Mouse (Mus musculus) embryonic facial prominence, embryonic 14.5 days (tissue): ENCODE measurements around the gene Hoxa13. TPM values are rescaled to one million over a fixed set of nuclear protein-coding genes. Genes with fewer than 3 reads are reported as not detected.

ENCODE experiments used
- ATAC-seq: fragments of 200-750 bp; cut with Nextera tagmentation; 2 replicates; pipeline ENCODE4 v1.8.0; 2017; ENCODE audit warnings: low read depth, moderate number of reproducible peaks, moderate TSS enrichment
- DNase-seq: peaks from one replicate; pipeline ENCODE4 v3.0.0-alpha.2; 2015; ENCODE audit warnings: low spot score
- H3K27ac ChIP-seq: fragments of 300-500 bp; sonication (generic); replicated peaks from 2 replicates; pipeline ENCODE4 v1.5.1; 2014; ENCODE audit warnings: low read depth, mild to moderate bottlenecking, low read length, moderate library complexity
- H3K27me3 ChIP-seq: fragments of 300-500 bp; sonication (generic); replicated peaks from 2 replicates; pipeline ENCODE4 v1.6.1; 2014; ENCODE audit warnings: low read length; ENCODE audit not compliant: control insufficient read depth, insufficient read depth
- H3K36me3 ChIP-seq: fragments of 300-500 bp; sonication (generic); 2 replicates; pipeline ENCODE4 v1.6.1; 2014; ENCODE audit warnings: low read length, mixed read lengths; ENCODE audit not compliant: control insufficient read depth, insufficient read depth
- H3K4me1 ChIP-seq: fragments of 300-500 bp; sonication (generic); 2 replicates; pipeline ENCODE4 v1.6.1; 2014; ENCODE audit warnings: antibody characterized with exemption, low read length; ENCODE audit not compliant: control insufficient read depth, insufficient read depth
- H3K4me2 ChIP-seq: fragments of 300-500 bp; sonication (generic); 2 replicates; pipeline ENCODE4 v1.6.1; 2014; ENCODE audit warnings: low read depth, mild to moderate bottlenecking, low read length, moderate library complexity, mixed read lengths
- H3K4me3 ChIP-seq: fragments of 300-500 bp; sonication (generic); 2 replicates; pipeline ENCODE4 v1.5.1; 2014; ENCODE audit warnings: low read depth, mild to moderate bottlenecking, low read length
- H3K9ac ChIP-seq: fragments of 300-500 bp; sonication (generic); 2 replicates; pipeline ENCODE4 v1.6.1; 2014; ENCODE audit warnings: low read depth, mild to moderate bottlenecking, low read length, moderate library complexity, mixed read lengths
- H3K9me3 ChIP-seq: fragments of 300-500 bp; sonication (generic); 2 replicates; pipeline ENCODE4 v1.6.1; 2016; ENCODE audit warnings: low read length; ENCODE audit not compliant: control insufficient read depth
- WGBS: fragments of 180-500 bp; shearing (Covaris S2); extraction: QIAGEN DNeasy Blood & Tissue Kit; methylation state at CpG from one replicate; pipeline ENCODE4 v1.1.7; 2014; 5-methylcytosine and 5-hydroxymethylcytosine counted together
- polyA plus RNA-seq: library from polyadenylated mRNA; unstranded; fragments of >200 nt; fragmentation: Nextera tagmentation; extraction: Ambion mirVana; gene quantifications from 2 replicates; pipeline ENCODE4 v1.2.1, GENCODE M21; 2014

The Hoxa13 gene
- polyA plus RNA-seq, 1 experiment from 2014 or later: not detected

- no peak for ATAC-seq
- H3K4me3 ChIP-seq: no peak overlapping the region
- no peaks in the 10 kb centered on the region for H3K9me3 ChIP-seq
- 11% methylated on average over 6 of the region's 6 CpGs for WGBS
- H3K9ac ChIP-seq: no peak overlapping the region
- no peak overlapping the region for H3K27ac ChIP-seq
- H3K36me3 ChIP-seq: no peaks in the 10 kb centered on the region
- peaks cover 97% of the 10 kb centered on the region for H3K27me3 ChIP-seq
- H3K4me2 ChIP-seq: no peak overlapping the region
- DNase-seq: no peak
- H3K4me1 ChIP-seq: no peaks in the 10 kb centered on the region
Measured at GRCm38 (mm10) chr6:52235866-52236265, 24.8 kb downstream of the Hoxa13 start.

GRCm38 (mm10) chr6:52235267-52235666 is 25.4 kb downstream of the Hoxa13 start:
- no peak overlapping the region for H3K27ac ChIP-seq
- H3K4me1 ChIP-seq: no peaks in the 10 kb centered on the region
- DNase-seq: no peak
- H3K9me3 ChIP-seq: no peaks in the 10 kb centered on the region
- no peaks in the 10 kb centered on the region for H3K36me3 ChIP-seq
- H3K4me2 ChIP-seq: no peak overlapping the region
- H3K9ac ChIP-seq: no peak overlapping the region
- no peak for ATAC-seq
- H3K27me3 ChIP-seq: peaks cover 97% of the 10 kb centered on the region
- no peak overlapping the region for H3K4me3 ChIP-seq
- WGBS: 28% methylated on average over 9 of the region's 9 CpGs

- Histone ChIP-seq H3K27ac (no peak overlapping the region), H3K4me1 (no peaks in the 10 kb centered on the region), H3K27me3 (peaks cover 97% of the 10 kb centered on the region), H3K4me3 (peak overlapping the region; percentile 5; the same call in 1 of the 2 replicates), H3K36me3 (no peaks in the 10 kb centered on the region), H3K9ac (no peak overlapping the region), H3K9me3 (no peaks in the 10 kb centered on the region), H3K4me2 (no peak overlapping the region)
- WGBS: 3% methylated on average over 34 of the region's 68 CpGs
- DNase-seq: no peak
- no peak for ATAC-seq
Measured at GRCm38 (mm10) chr6:52234428-52235140, 26.1 kb downstream of the Hoxa13 start.

GRCm38 (mm10) chr6:52233546-52234427 is 26.9 kb downstream of the Hoxa13 start:
- DNase-seq: no peak
- H3K9ac ChIP-seq: no peak overlapping the region

GRCm38 (mm10) chr6:52232984-52233545 is 27.6 kb downstream of the Hoxa13 start:
- Histone ChIP-seq H3K36me3 (no peaks in the 10 kb centered on the region), H3K27ac (no peak overlapping the region), H3K4me3 (no peak overlapping the region), H3K9me3 (no peaks in the 10 kb centered on the region), H3K9ac (no peak overlapping the region), H3K4me1 (no peaks in the 10 kb centered on the region), H3K27me3 (peaks cover 98% of the 10 kb centered on the region), H3K4me2 (no peak overlapping the region)
- DNase-seq (no peak), ATAC-seq (no peak)
- WGBS: 2% methylated on average over 23 of the region's 23 CpGs

More at GRCm38 (mm10) chr6:52233546-52234427, 26.9 kb downstream of the Hoxa13 start:
- no peak overlapping the region for H3K27ac ChIP-seq
- H3K27me3 ChIP-seq: peaks cover 99% of the 10 kb centered on the region
- no peak overlapping the region; the same call in 1 of the 2 replicates for H3K4me2 ChIP-seq
- H3K4me3 ChIP-seq: peak overlapping the region; percentile 5; the same call in 1 of the 2 replicates
- ATAC-seq: no peak
- WGBS: 1% methylated on average over 51 of the region's 70 CpGs
- no peaks in the 10 kb centered on the region for H3K4me1 ChIP-seq
- no peaks in the 10 kb centered on the region for H3K36me3 ChIP-seq
- no peaks in the 10 kb centered on the region for H3K9me3 ChIP-seq

GRCm38 (mm10) chr6:52232568-52232965 is 28.1 kb downstream of the Hoxa13 start:
- no peak overlapping the region for H3K4me2 ChIP-seq
- H3K27me3 ChIP-seq: peaks cover 98% of the 10 kb centered on the region

GRCm38 (mm10) chr6:52231885-52232567 is 28.7 kb downstream of the Hoxa13 start:
- Histone ChIP-seq H3K4me2 (no peak overlapping the region), H3K27ac (no peak overlapping the region), H3K9ac (no peak overlapping the region), H3K4me1 (no peaks in the 10 kb centered on the region), H3K4me3 (no peak overlapping the region), H3K36me3 (no peaks in the 10 kb centered on the region), H3K27me3 (peaks cover 98% of the 10 kb centered on the region), H3K9me3 (no peaks in the 10 kb centered on the region)
- 1% methylated on average over 18 of the region's 18 CpGs for WGBS
- ATAC-seq: no peak
- no peak for DNase-seq

More at GRCm38 (mm10) chr6:52232568-52232965, 28.1 kb downstream of the Hoxa13 start:
- no peak overlapping the region for H3K27ac ChIP-seq
- no peak overlapping the region for H3K9ac ChIP-seq
- H3K9me3 ChIP-seq: no peaks in the 10 kb centered on the region
- no peak overlapping the region for H3K4me3 ChIP-seq
- H3K36me3 ChIP-seq: no peaks in the 10 kb centered on the region
- WGBS: under 1% methylated on average over 18 of the region's 18 CpGs
- DNase-seq (peak; percentile 38), ATAC-seq (no peak)
- no peaks in the 10 kb centered on the region for H3K4me1 ChIP-seq

- H3K27ac ChIP-seq: no peak within 1 kb of the TSS
- DNase-seq (no peak), ATAC-seq (no peak)
- H3K27me3 ChIP-seq: peaks cover 98% of the 10 kb centered on the region
- H3K4me2 ChIP-seq: no peak within 1 kb of the TSS
- WGBS: 1% methylated on average over 22 of the region's 36 CpGs
- H3K4me3 ChIP-seq: no peak within 1 kb of the TSS
- H3K36me3 ChIP-seq: no peaks in the 10 kb centered on the region
- no peaks in the 10 kb centered on the region for H3K4me1 ChIP-seq
- no peaks in the 10 kb centered on the region for H3K9me3 ChIP-seq
- no peak within 1 kb of the TSS for H3K9ac ChIP-seq
Measured at GRCm38 (mm10) chr6:52230516-52231165, 30.0 kb downstream of the Hoxa13 start, which contains the start of gene Hoxa9. TSS of gene Hoxa9 (minus strand) at chr6:52231089.
